Mouse (Mus musculus) forebrain, embryonic 14.5 days (tissue): Measurements from ENCODE around the gene Catsper2. TPM values are rescaled to one million over a fixed set of nuclear protein-coding genes. Genes with fewer than 3 reads are reported as not detected.
"Not testable (repeated sequence)": the region's sequence is repeated elsewhere in the genome, so short reads cannot be mapped to it uniquely, and the experiment has no call there.

Experiments
- ATAC-seq: fragments of 200-750 bp; cut with Nextera tagmentation; 2 replicates; pipeline ENCODE4 v1.8.0; 2017; ENCODE audit warnings: mild to moderate bottlenecking, moderate library complexity
- DNase-seq: peaks from one replicate; pipeline ENCODE4 v3.0.0-alpha.2; 2015; ENCODE audit warnings: low spot score
- H3K27ac ChIP-seq: fragments of 300-500 bp; sonication (generic); 2 replicates; pipeline ENCODE4 v1.5.1; 2014; ENCODE audit warnings: low read depth, mild to moderate bottlenecking, control low read depth, low read length, moderate library complexity
- H3K27me3 ChIP-seq: fragments of 300-500 bp; sonication (generic); replicated peaks from 2 replicates; pipeline ENCODE4 v1.6.1; 2014; ENCODE audit warnings: low read length, control low read depth, mixed read lengths; ENCODE audit not compliant: control insufficient read depth, insufficient read depth
- H3K36me3 ChIP-seq: fragments of 300-500 bp; sonication (generic); 2 replicates; pipeline ENCODE4 v1.6.1; 2014; ENCODE audit warnings: low read length, control low read depth; ENCODE audit not compliant: control insufficient read depth, insufficient read depth
- H3K4me1 ChIP-seq: fragments of 300-500 bp; sonication (generic); 2 replicates; pipeline ENCODE4 v1.6.1; 2014; ENCODE audit warnings: antibody characterized with exemption, low read length, control low read depth; ENCODE audit not compliant: control insufficient read depth, insufficient read depth
- H3K4me2 ChIP-seq: fragments of 300-500 bp; sonication (generic); 2 replicates; pipeline ENCODE4 v1.6.1; 2014; ENCODE audit warnings: mild to moderate bottlenecking, control low read depth, low read length
- H3K4me3 ChIP-seq: fragments of 300-500 bp; sonication (generic); 2 replicates; pipeline ENCODE4 v1.5.1; 2014; ENCODE audit warnings: low read depth, low read length, control low read depth
- H3K9ac ChIP-seq: fragments of 300-500 bp; sonication (generic); 2 replicates; pipeline ENCODE4 v1.6.1; 2014; ENCODE audit warnings: mild to moderate bottlenecking, low read length, control low read depth, moderate library complexity
- H3K9me3 ChIP-seq: fragments of 300-500 bp; sonication (generic); replicated peaks from 2 replicates; pipeline ENCODE4 v1.6.1; 2016; ENCODE audit warnings: low read length, control low read depth, mixed read lengths; ENCODE audit not compliant: control insufficient read depth
- WGBS: fragments of 180-500 bp; shearing (Covaris S2); extraction: QIAGEN DNeasy Blood & Tissue Kit; methylation state at CpG from one replicate; pipeline ENCODE4 v1.1.7; 2014; 5-methylcytosine and 5-hydroxymethylcytosine counted together
- polyA plus RNA-seq: library from polyadenylated mRNA; unstranded; fragments of >200 nt; fragmentation: Nextera tagmentation; extraction: Ambion mirVana; gene quantifications from 2 replicates; pipeline ENCODE4 v1.2.1, GENCODE M21; 2014

Catsper2 gene
- polyA plus RNA-seq, 1 experiment from 2014 or later: 2.0 TPM

DNA sequence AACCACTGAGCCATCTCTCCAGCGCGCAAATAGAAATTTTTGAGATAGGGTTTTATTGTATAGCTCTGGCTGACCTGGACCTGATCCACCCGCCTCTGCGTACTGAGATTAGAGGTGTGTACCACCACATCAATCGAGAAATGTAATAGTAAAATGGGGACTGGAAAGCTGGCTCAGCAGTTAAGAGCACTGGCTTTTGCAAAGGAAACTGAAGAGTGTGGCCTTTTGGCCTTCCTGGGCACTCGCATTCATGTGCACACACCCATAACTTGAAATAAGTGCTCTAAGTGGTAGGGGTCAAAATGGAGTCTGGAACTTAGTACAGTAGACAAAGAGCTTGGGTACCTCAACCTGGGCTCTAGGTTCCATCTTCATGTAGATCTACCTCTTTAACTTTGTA is 2.8 kb upstream of the Catsper2 start:
- H3K4me3 ChIP-seq: no peak overlapping the region

DNA sequence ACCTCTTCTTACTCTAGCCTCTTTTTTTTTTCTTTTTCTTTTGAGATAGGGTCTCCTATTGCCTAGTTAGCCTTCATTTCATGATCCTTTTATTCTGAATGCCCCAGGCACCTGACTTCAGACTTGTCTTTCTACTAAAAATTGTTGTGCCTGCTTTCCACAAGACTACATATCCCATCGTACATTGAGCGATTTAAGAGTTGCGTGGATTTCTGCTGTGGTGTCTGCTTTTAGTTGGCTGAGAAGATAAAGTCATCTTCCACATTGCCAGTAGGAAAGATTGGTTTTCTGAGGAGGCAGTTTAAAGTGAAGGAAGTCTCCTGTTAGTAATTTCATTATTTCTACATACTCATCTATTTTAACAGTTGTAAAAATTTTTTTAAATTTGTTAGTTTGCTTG is 2.0 kb upstream of the Catsper2 start:
- Histone ChIP-seq H3K4me1 (peaks cover 14% of the 10 kb centered on the region), H3K4me3 (peak overlapping the region; percentile 97), H3K36me3 (peaks cover 23% of the 10 kb centered on the region), H3K4me2 (peak overlapping the region; percentile 81), H3K9ac (no peak overlapping the region; the same call in 1 of the 2 replicates), H3K27me3 (no peaks in the 10 kb centered on the region), H3K27ac (no peak overlapping the region), H3K9me3 (no peaks in the 10 kb centered on the region)
- no peak for ATAC-seq
- no peak for DNase-seq
- 89% methylated on average over 3 of the region's 3 CpGs for WGBS

More for the DNA sequence above, 2.8 kb upstream of the Catsper2 start:
- H3K27me3 ChIP-seq: no peaks in the 10 kb centered on the region
- WGBS: 93% methylated on average over 6 of the region's 6 CpGs
- H3K36me3 ChIP-seq: peaks cover 23% of the 10 kb centered on the region
- ATAC-seq (no peak), DNase-seq (no peak)
- no peaks in the 10 kb centered on the region for H3K9me3 ChIP-seq
- H3K27ac ChIP-seq: no peak overlapping the region
- H3K4me1 ChIP-seq: peaks cover 14% of the 10 kb centered on the region
- no peak overlapping the region for H3K9ac ChIP-seq
- 0 out of 2 replicates have a peak overlapping the region, but pooled peaks have one; percentile 1 for H3K4me2 ChIP-seq

DNA sequence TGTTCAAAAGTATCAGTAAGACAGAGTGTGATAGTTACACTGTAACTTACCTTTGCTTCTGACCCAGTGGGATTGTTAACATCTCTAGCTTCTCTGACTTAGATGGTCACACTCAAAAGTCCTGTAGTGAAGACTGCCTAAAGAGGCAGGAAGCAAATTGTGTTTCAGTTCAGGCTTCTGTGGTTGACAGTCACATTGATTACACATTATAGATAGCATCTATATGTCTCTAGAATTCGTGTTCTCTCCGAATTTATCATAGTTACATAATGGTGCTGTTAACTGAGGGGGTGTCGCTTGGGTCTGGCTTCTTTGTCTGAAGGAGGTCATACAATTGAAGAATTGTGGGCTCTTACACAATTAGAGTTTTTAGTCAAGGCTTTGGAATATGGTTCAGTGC is 1.5 kb upstream of the Catsper2 start:
- Histone ChIP-seq H3K27ac (no peak overlapping the region), H3K4me1 (peaks cover 14% of the 10 kb centered on the region), H3K36me3 (peaks cover 23% of the 10 kb centered on the region), H3K4me3 (peak overlapping the region; percentile 97), H3K9ac (peak overlapping the region; percentile 98), H3K9me3 (no peaks in the 10 kb centered on the region), H3K27me3 (no peaks in the 10 kb centered on the region), H3K4me2 (peak overlapping the region; percentile 81)
- WGBS: 64% methylated on average over 3 of the region's 3 CpGs
- no peak for DNase-seq
- ATAC-seq: no peak

DNA sequence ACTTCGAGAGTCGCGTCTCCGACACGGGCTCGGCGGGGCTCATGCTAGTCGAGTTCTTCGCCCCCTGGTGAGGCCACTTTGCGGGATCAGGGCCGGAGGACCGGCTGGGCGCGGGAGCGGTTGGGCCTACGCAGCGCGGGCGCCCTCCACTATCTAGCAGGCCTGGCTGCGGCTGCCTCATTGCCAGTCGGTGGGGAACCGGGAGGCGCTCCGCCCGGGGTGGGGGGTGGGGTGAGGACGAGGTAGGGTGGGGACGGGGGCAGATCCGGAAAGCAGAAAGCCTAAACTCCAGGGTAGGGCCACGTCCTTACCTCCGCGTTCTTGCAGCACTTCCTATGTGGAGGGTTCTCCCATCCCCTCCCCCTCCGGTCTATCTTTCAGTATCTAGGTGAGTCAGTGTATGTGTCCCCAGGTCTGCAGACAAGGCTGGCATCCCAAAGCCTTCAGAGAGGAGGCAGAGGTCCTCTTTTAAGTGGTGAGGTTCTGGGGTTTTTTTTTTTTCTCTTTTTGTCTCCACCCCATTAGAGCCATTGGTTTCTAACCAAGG is 620 bp upstream of the Catsper2 start:
- Histone ChIP-seq H3K27ac (peak overlapping the region; percentile 97), H3K36me3 (peaks cover 23% of the 10 kb centered on the region), H3K9ac (peak overlapping the region; percentile 98), H3K4me1 (peaks cover 14% of the 10 kb centered on the region), H3K4me3 (peak overlapping the region; percentile 97), H3K27me3 (no peaks in the 10 kb centered on the region), H3K4me2 (peak overlapping the region; percentile 81), H3K9me3 (no peaks in the 10 kb centered on the region)
- DNase-seq (peak; percentile 41), ATAC-seq (peak; percentile 54)
- under 1% methylated on average over 32 of the region's 32 CpGs for whole genome bisulfite sequencing

DNA sequence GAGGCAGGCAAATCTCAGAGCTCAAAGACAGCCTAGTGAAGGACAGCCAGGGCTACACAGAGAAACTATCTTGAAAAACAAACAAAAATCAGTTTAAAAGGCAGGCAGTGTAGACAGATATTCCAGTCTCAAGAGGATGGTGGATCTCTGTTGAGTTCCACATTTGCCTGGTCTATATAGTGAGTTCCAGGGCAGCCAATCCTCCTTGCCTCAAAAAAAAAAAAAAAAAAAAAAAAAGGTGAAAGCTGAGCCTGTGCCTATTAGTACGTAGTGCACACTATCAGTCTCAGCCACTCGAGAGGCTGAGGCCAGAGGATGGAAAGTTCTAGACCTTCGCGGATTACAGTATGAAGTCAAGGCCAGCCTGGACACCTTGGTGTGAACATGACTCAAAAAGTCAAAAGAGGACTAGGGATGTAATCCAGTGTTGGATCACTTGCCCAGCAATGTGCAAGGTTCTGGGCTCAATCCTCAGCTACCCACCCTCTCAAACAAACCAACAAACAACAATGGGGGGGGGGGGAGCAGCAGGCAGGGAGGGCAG is 677 bp downstream of the Catsper2 start:
- WGBS: 12% methylated on average over 4 of the region's 4 CpGs
- Histone ChIP-seq H3K36me3 (peaks cover 10% of the 10 kb centered on the region; the same call in 1 of the 2 replicates), H3K4me3 (peak overlapping the region; percentile 97), H3K9me3 (no peaks in the 10 kb centered on the region), H3K4me1 (peaks cover 14% of the 10 kb centered on the region), H3K27ac (peak overlapping the region; percentile 97), H3K4me2 (peak overlapping the region; percentile 81), H3K9ac (peak overlapping the region; percentile 98), H3K27me3 (no peaks in the 10 kb centered on the region)
- no peak for DNase-seq
- 0 out of 2 replicates have a peak, but pooled peaks have one; percentile 1 for ATAC-seq

DNA sequence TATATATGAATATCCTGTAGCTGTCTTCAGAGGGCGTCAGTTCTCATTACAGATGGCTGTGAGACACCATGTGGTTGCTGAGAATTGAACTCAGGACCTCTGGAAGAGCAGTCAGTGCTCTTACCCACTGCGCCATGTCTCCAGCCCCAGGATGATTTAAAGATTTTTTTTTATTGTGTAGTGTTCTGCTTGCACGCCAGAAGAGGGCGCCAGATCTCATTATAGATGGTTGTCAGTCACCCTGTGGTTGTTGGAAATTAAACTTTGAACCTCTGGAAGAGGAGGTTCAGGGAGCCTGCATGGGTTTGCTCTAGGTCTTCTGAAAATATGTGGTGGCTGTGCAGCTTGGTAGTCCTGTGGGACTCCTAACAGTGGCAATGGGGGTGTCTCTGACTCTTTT is 5.4 kb downstream of the Catsper2 start:
- Histone ChIP-seq H3K9me3 (no peaks in the 10 kb centered on the region), H3K4me3 (no peak overlapping the region), H3K9ac (no peak overlapping the region), H3K4me1 (peaks cover 2% of the 10 kb centered on the region; the same call in 1 of the 2 replicates), H3K36me3 (no peaks in the 10 kb centered on the region), H3K4me2 (no peak overlapping the region), H3K27me3 (no peaks in the 10 kb centered on the region), H3K27ac (no peak overlapping the region)
- no peak for DNase-seq
- no peak for ATAC-seq
- 30% methylated on average over 4 of the region's 4 CpGs for WGBS

DNA sequence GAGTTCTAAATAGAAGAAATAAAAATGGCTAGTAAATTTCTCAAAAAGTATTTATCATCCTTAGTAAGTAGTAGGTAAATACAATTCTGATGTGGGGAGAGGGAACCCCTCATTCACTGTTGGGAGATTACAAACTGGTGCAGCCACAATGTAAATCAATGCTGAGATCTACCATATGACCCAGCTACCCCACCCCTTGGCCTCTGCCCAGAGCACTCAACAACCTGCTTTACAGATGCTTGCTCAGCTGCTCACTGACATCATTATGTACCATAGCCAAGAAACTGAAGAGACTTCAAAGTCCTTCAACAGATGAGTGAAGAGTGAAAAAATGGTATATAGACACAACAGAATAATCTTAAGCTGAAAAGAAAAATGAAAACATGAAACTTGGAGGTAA is 10.3 kb downstream of the Catsper2 start:
- Histone ChIP-seq H3K4me3 (no peak overlapping the region), H3K9me3 (no peaks in the 10 kb centered on the region), H3K9ac (no peak overlapping the region), H3K4me2 (no peak overlapping the region), H3K27ac (no peak overlapping the region), H3K4me1 (no peaks in the 10 kb centered on the region), H3K36me3 (no peaks in the 10 kb centered on the region), H3K27me3 (no peaks in the 10 kb centered on the region)
- DNase-seq (no peak), ATAC-seq (no peak)

DNA sequence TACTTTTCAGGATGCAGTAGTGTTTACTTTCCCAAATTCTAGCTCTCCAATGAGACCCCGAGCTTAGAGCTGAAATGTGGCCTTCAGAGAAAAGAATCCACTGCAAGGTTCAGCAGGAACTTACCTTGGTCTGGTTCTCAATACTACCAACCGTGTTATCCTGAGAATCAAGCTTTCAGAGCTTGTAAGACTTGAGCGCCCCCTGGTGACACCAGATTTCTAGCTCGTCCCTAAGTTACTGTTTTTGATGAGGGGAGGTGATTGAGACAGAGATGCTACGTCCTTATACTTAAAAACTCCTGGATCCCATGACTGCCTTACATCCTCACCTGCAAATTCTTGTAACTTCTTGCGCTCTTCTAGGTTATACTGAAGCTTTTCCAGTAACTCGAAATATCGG is 17.0 kb downstream of the Catsper2 start:
- Histone ChIP-seq H3K4me3 (no peak overlapping the region), H3K27ac (no peak overlapping the region), H3K9me3 (no peaks in the 10 kb centered on the region), H3K27me3 (no peaks in the 10 kb centered on the region), H3K4me2 (no peak overlapping the region), H3K36me3 (no peaks in the 10 kb centered on the region), H3K9ac (no peak overlapping the region), H3K4me1 (no peaks in the 10 kb centered on the region)
- WGBS: 13% methylated on average over 8 of the region's 8 CpGs
- peak; percentile 95 for DNase-seq
- ATAC-seq: no peak

DNA sequence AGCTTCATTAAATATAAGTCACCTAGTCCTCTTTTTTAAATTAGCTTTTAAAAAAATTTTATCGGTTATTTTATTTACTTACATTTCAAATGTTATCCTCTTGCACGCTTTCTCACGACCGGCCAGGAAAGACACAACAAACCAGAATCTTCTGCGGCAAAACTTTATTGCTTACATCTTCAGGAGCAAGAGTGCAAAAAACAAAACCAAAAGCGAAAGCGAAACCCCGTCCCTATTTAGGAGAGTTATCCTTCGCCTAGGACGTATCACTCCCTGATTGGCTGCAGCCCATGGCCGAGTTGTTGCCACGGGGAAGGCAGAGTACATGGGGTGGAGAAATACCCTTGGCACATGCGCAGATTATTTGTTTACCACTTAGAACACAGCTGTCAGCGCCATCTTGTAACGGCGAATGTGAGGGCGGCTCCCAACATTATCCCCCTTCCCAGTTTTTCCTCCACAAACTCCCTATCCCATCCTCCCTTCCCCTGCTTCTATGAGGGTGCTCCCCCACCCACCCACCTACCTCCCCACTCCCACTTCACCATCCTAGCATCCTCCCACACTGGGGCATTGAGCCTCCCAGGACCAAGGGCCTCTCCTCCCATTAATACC is 26.5 kb downstream of the Catsper2 start, which contains the start of gene Strc:
Gene Strc, minus strand, starts transcription at position 208 of the 615 bp plus-strand sequence.
- 92% methylated on average over 14 of the region's 17 CpGs for WGBS
- not testable (repeated sequence) for ATAC-seq

More for the DNA sequence above, 26.5 kb downstream of the Catsper2 start, which contains the start of gene Strc:
- H3K9me3 ChIP-seq, DNase-seq, H3K9ac ChIP-seq, H3K4me3 ChIP-seq, H3K4me1 ChIP-seq, H3K36me3 ChIP-seq, H3K27me3 ChIP-seq, H3K27ac ChIP-seq, H3K4me2 ChIP-seq: not testable (repeated sequence)
